Mouse (Mus musculus): ENCODE results near the gene Kcna7. TPM values are rescaled to one million over a fixed set of nuclear protein-coding genes. Genes with fewer than 3 reads are reported as not detected.

The Kcna7 gene
- total RNA-seq, 1 experiment from 2014 or later = not detected

DNA sequence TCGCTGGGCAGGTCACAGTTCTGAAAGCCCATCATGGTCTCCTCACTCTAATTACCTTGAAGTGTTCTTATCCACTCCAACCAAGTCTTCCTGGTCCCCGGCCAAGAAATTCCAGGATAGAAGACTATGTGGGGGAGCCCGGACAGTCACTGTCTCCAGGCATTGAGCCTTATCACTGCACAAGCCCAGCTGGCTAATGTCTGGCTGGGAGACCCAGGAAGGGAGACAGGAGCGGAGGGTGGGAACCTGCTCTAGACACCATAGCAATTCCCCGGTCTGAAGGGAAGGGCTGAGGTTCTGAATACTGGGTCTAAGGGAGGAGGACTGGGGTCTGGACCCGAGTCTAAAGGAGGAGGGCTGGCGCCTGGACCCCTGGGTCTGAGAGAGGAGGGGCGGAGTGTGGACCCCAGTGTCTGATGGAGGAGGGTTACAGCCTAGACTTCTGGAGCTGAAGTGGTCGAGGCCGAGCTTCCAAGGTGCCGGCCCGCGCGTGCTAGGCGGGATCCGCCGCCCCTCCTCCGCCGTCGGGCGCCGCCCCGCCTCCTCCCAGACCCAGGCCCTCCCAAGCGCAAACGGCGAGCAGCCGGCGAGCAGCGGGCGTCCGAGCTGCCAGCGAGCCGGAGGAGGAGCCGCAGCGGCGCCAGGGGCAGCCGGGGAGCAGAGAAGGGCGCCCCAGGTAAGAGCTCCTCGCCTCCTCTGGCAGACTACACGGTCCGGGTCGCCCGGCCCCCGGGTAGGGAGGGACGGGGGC is 7.8 kb downstream of the Kcna7 start, which contains the start of gene Ntf5:
TSS of gene Ntf5 (plus strand) at position 583 of the 751 bp plus-strand sequence.
- ATAC-seq (replicated peaks in 1 of 2; ENCODE audit: insufficient read depth in 1 of 2, low FRiP score in 2 of 2, low TSS enrichment in 1 of 2, low read depth in 1 of 2, poor library complexity in 2 of 2, severe bottlenecking in 2 of 2) = no peak

GRCm38 (mm10) chr7:45413864-45414739 is 8.6 kb downstream of the Kcna7 start:
- 0 out of 4 replicates have a peak, but pooled peaks of 1 of the 2 experiments have one; percentile 15 for ATAC-seq (replicated peaks in 1 of 2; ENCODE audit: insufficient read depth in 1 of 2, low FRiP score in 2 of 2, low TSS enrichment in 1 of 2, low read depth in 1 of 2, poor library complexity in 2 of 2, severe bottlenecking in 2 of 2)

DNA sequence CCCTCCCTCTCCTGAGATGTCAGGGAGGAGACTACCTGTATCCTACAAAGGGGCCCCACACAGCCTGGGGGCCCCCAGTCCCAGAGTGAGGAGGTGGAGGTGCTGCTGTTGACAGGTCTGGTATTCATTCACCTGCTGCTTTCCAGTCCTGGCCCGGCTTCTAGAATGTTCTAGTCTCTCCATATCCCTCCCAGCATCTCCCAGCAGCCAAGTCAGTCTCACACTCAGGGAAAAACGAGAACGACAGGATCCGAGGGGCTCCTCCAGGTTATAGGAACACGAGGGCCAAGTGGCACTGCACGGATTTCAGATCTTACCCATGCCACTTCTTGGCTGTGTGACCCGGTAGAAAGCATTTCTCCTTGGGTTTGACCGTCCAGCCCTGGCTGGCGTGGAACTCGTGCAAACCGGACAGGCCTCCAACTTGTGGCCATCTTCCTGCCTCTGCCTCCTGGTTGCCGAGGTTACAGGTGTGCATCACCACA is 9.3 kb downstream of the Kcna7 start:
- ATAC-seq (replicated peaks in 1 of 2; ENCODE audit: insufficient read depth in 1 of 2, low FRiP score in 2 of 2, low TSS enrichment in 1 of 2, low read depth in 1 of 2, poor library complexity in 2 of 2, severe bottlenecking in 2 of 2) = no peak

- ATAC-seq (replicated peaks in 1 of 2; ENCODE audit: insufficient read depth in 1 of 2, low FRiP score in 2 of 2, low TSS enrichment in 1 of 2, low read depth in 1 of 2, poor library complexity in 2 of 2, severe bottlenecking in 2 of 2) = peak; percentile 30 to 41; a peak in 1 of 4 replicates
Observed at GRCm38 (mm10) chr7:45415636-45416035, 10.2 kb downstream of the Kcna7 start.

DNA sequence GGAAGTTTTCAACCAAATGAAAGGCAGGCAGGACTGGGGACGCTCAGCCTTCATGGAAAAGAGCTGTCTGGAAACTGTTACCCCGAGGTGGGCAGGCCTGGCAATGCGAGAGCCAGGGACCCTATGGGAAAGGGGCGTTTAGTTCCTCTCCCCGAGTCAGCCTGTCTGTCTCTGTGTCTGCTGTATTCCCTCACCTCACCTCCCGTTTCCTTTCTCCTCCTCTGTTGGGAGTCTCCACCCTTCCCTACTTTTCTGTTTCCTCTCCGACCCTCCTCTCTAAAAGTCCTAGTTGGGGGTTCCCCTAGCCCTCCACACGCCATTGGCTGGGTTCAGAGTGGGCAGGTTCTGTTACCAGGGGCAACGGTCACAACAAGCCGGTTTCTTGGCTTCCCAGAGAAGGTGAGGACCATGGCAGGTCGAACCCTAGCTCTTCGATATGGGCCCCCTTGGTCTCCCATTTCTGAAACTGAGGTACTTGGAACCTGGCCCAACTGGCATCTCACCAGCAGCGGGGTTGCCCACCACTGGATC is 12.6 kb downstream of the Kcna7 start:
- ATAC-seq (replicated peaks in 1 of 2; ENCODE audit: insufficient read depth in 1 of 2, low FRiP score in 2 of 2, low TSS enrichment in 1 of 2, low read depth in 1 of 2, poor library complexity in 2 of 2, severe bottlenecking in 2 of 2) = 0 out of 4 replicates have a peak, but pooled peaks of 1 of the 2 experiments have one; percentile 19

DNA sequence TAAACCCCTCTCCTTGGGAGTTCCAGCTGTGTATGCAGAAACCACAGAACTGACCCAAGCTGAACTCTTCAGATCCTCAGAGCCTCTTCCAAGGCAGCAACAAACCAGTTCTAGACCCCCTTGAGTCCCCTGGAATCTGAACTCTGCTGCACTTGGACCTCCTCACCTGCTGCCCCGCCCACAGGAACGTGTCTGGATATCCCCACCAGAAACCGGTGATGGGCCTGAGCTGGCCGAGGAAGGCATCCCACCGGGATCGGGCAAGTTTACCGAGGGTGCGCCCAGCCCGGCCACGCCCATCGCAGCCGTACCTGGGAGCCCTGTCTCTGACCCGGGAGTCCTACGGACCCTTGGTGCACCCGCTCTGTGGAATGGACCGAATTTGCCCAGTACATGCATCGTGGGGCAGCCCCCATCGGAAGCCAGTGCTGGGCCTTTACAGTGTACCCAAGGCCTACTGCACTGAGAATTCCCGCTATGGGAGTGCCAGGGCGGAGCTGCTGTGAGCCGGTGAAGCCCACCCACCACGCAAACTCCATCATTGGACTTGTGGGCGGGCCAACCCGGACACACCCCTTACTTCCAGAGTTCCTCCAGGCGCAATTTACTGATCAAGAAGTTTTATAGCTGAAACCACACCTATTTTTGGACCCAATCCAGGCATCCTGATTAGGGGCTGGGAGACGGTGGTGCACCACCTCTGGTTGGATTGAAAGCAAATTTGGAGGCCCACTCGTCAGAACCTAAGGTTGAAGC is 14.6 kb downstream of the Kcna7 start:
- ATAC-seq (replicated peaks in 1 of 2; ENCODE audit: insufficient read depth in 1 of 2, low FRiP score in 2 of 2, low TSS enrichment in 1 of 2, low read depth in 1 of 2, poor library complexity in 2 of 2, severe bottlenecking in 2 of 2) = no peak

DNA sequence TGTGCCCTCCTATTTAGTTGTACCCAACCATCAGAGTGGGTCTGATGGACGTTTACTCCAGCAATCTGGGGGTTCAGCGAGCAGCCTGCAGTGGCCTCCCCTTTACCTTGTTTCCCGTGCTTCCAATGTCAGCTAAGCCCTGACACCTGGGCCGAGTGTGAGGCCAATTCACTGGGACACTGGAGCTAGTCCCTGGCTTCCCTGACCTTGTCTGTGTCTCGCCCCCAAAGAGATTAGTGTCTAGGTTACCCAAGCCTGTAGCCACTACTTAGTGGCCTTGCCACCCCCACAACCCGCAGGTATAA is 15.1 kb downstream of the Kcna7 start, which contains the start of gene Lhb:
TSS of gene Lhb (plus strand) at position 206 of the 305 bp plus-strand sequence.
- ATAC-seq (replicated peaks in 1 of 2; ENCODE audit: insufficient read depth in 1 of 2, low FRiP score in 2 of 2, low TSS enrichment in 1 of 2, low read depth in 1 of 2, poor library complexity in 2 of 2, severe bottlenecking in 2 of 2) = no peak

DNA sequence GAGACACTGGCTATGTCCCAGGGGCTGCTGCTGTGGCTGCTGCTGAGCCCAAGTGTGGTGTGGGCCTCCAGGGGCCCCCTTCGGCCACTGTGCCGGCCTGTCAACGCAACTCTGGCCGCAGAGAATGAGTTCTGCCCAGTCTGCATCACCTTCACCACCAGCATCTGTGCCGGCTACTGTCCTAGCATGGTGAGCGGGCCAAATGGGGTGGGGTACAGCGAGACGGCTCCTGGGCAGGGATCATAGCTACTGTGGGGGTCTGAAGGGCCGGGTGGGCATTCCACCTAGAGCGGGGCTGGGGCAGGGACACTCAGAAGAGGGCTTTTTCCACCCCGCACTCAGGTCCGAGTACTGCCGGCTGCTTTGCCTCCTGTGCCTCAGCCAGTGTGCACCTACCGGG is 15.7 kb downstream of the Kcna7 start:
- ATAC-seq (replicated peaks in 1 of 2; ENCODE audit: insufficient read depth in 1 of 2, low FRiP score in 2 of 2, low TSS enrichment in 1 of 2, low read depth in 1 of 2, poor library complexity in 2 of 2, severe bottlenecking in 2 of 2) = no peak

- no peak for ATAC-seq (replicated peaks in 1 of 2; ENCODE audit: insufficient read depth in 1 of 2, low FRiP score in 2 of 2, low TSS enrichment in 1 of 2, low read depth in 1 of 2, poor library complexity in 2 of 2, severe bottlenecking in 2 of 2)
Observed at GRCm38 (mm10) chr7:45426556-45426955, 21.1 kb downstream of the Kcna7 start.

- no peak for ATAC-seq (replicated peaks in 1 of 2; ENCODE audit: insufficient read depth in 1 of 2, low FRiP score in 2 of 2, low TSS enrichment in 1 of 2, low read depth in 1 of 2, poor library complexity in 2 of 2, severe bottlenecking in 2 of 2)
Observed at GRCm38 (mm10) chr7:45433835-45434202, 28.4 kb downstream of the Kcna7 start.

DNA sequence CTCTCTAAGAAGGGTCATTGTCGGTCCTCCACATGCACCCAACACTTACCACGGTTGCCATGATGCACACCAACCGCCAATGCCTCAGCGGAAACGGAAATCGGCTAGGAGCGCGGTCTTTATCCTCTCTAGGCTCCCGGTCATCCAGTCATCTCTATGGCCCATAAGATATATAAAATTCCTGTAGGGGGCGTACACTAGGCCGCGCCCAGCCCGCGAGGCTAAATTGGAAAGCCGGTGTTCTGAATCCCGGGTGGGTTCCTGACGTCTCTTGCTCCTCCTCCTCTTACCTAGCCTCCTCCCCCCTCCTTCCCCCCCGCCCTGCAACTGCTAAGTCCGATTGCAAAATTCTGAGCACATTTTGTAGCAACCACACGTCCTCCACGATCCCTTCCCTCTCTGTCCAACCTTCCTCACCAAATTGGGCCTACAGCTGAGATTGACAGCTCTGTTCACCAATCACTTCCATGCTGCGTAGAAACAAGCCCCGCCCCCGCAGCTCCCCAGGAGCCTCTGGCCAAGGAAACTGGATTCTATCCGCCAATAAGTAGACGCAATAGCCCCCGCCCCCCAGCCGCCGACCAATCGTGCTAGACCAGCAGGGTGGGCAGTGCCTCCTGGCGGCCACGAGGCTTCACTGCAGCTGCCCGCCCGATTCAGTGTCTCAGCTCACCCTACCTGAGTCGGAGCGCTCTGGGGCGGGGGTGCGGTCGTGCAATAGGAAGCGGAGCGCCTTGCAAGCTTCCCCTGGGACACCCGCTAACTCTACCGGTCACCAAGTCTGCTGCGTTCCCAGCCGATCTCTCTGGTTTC is 29.0 kb downstream of the Kcna7 start, which contains the start of gene Gys1:
TSS of gene Gys1 (plus strand) at position 642 of the 813 bp plus-strand sequence.
- ATAC-seq (replicated peaks in 1 of 2; ENCODE audit: insufficient read depth in 1 of 2, low FRiP score in 2 of 2, low TSS enrichment in 1 of 2, low read depth in 1 of 2, poor library complexity in 2 of 2, severe bottlenecking in 2 of 2) = peak; percentile 92

DNA sequence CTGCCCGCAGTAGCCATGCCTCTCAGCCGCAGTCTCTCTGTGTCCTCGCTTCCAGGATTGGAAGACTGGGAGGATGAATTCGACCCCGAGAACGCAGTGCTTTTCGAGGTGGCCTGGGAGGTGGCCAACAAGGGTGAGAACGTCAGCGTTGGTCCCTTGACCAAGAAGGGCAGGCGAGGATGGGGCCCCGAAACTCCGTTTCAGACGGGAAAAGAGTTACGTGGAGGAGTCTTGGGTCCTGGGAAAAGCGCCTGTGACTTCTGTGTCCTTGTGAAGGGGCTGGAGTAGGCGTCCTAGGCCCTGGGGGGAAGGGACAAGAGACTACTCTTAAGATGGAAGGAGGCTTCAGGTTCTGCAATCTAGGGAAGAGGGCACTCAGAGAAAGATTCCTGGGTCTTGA is 29.6 kb downstream of the Kcna7 start:
- no peak for ATAC-seq (replicated peaks in 1 of 2; ENCODE audit: insufficient read depth in 1 of 2, low FRiP score in 2 of 2, low TSS enrichment in 1 of 2, low read depth in 1 of 2, poor library complexity in 2 of 2, severe bottlenecking in 2 of 2)

- ATAC-seq (replicated peaks in 1 of 2; ENCODE audit: insufficient read depth in 1 of 2, low FRiP score in 2 of 2, low TSS enrichment in 1 of 2, low read depth in 1 of 2, poor library complexity in 2 of 2, severe bottlenecking in 2 of 2) = no peak
Observed at GRCm38 (mm10) chr7:45436444-45436843, 31.0 kb downstream of the Kcna7 start.

DNA sequence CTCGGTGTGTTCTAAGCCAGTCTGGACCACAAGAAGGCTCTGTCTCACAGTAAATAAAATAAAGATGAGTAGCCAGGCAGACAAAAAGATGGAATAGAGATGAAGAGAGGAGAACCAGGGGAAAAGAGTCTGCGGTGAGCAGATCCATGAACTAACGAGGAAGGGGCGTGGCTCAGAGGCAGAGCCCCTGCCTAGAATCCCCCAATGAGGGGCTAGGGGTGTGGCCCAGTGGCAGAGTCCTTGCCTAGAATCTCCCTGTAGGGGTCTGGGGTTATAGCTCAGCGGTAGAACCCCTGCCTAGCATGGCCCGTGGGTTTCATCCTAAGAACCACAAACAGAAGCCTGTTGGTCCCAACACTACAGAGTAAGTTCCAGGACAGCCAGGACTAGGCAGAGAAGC is 31.6 kb downstream of the Kcna7 start:
- no peak for ATAC-seq (replicated peaks in 1 of 2; ENCODE audit: insufficient read depth in 1 of 2, low FRiP score in 2 of 2, low TSS enrichment in 1 of 2, low read depth in 1 of 2, poor library complexity in 2 of 2, severe bottlenecking in 2 of 2)

GRCm38 (mm10) chr7:45437521-45438276 is 32.2 kb downstream of the Kcna7 start, which contains the start of gene Ruvbl2:
Gene Ruvbl2, minus strand, starts transcription at chr7:45438096.
- ATAC-seq (replicated peaks in 1 of 2; ENCODE audit: insufficient read depth in 1 of 2, low FRiP score in 2 of 2, low TSS enrichment in 1 of 2, low read depth in 1 of 2, poor library complexity in 2 of 2, severe bottlenecking in 2 of 2) = no peak

All from hematopoietic stem cell, adult 5-6 weeks (primary cell).